Mouse (Mus musculus) urinary bladder, adult 2 months (tissue): ENCODE measurements at regions not wholly inside any gene's neighbourhood (a gene's known extent, or its start where the extent isn't known, plus 50 kb on each side); places are given as distances from the start of the nearest gene placed in this dataset.

ENCODE experiments used
- DNase-seq: peaks from one replicate; pipeline ENCODE4 v3.0.0; 2022; ENCODE audit warnings: low spot score

DNA sequence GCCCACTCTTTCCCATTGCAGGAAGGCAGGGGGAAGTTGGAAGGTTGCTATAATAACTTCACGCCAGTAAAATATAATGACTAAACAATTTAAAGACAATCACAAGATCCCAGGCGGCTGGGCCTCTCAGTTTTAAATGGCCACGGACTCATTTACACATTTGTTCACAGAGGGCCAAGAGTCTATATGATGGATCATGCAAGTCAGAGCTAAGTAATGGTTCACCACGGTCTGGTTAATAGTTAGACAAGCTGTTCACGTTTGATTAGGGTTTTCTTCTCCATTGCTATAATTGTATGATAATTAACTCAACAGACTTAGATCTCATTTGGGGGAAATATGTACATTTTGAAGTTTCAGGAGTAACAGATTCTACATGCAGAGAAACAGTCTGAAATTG lies 170.0 kb downstream of the Ppargc1a start:
- no peak for DNase-seq

DNA sequence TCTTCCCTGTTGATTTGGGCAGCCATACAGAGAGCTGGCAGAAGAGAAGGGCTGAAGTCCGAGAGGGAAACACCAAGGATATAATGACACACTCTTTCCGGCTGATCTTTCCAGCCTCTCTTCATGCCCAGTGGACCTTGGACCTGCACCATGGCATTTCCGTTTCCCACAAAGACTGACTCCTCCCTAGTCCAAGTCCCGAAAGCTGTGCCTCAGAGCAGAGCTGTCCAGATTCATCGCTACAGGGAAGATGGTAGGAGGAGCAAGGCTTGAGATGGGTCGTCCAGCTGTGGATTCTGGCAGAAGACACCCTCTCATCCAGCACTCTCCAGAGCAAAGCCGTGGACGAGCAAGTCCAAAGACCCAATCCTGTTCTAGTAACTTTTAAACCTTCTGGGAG lies 176.2 kb downstream of the Ppargc1a start:
- no peak for DNase-seq

DNA sequence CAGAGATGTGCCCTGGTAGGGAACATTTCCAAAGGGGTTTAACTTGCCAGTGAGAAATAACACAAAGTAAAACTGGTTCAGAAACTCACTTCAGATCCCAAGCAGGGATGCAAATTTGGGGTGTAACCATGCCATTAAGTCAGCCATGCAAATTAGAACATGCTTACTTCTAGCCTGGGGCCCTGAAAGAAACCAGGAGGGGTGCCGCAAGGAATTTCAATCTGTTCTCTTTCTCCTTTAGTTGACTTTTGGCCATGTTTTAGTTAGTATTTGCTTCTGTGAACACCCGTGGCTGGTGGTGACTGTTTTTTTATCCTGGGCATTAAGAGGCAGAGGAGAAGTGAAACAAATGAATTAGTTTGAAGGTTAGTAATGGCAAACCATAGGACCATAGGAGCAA lies 179.8 kb downstream of the Ppargc1a start:
- no peak for DNase-seq

DNA sequence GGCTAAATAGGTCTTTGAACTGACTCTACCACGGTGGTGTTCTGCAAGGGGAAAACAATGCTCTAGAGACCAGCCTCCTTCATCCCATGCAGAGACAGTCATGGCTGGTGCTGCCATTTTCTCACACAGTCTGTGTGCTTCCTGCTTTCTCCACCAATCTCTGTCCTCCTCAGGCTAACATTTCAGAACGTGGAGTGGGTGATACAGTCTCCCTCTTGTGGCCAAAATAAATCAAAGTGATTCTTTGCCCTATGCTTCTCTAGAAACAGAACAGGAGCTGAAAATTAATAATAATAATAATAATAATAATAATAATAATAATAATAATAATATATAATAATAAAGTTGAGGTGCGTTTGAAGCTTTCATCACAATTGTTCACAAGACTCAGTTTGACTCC lies 181.1 kb downstream of the Ppargc1a start:
- no peak for DNase-seq

DNA sequence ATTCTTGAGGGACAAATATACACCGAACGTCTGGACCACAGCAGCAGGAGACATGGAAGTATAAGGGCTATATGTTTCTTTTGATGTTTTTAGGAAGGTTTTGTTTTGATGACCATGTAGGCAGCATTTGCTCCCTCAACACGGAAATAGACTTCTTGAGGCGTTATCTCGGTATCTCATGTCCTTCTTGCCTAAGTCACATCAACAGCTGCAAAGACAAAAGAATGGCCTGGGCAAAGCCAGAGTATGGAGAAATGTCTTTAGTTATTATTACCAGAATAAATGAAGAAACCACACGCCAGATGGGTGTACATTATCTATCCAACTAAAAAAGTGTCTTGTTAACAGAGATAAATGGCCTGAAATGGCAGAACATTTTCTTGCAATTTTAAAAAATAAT lies 183.2 kb downstream of the Ppargc1a start:
- no peak for DNase-seq

DNA sequence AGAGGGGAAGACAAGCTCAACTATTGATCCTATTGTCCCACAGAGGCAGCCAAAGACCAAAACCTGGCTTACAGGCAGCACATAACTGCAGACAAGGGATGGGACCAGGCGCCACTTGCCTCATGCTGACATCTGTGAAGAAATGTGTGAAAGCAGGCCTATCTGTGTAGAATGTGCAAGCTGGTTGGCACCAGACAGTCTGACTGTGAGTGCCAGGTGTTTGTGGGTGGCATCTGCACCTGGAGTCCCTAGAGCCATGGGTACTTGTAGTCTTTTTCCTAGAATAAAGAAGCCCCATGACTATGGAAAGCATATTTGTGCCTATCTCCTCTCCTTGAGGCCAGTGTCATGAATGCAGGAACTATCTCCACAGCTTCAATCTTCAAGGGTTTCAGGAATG lies 208.4 kb downstream of the Ppargc1a start:
- no peak for DNase-seq

DNA sequence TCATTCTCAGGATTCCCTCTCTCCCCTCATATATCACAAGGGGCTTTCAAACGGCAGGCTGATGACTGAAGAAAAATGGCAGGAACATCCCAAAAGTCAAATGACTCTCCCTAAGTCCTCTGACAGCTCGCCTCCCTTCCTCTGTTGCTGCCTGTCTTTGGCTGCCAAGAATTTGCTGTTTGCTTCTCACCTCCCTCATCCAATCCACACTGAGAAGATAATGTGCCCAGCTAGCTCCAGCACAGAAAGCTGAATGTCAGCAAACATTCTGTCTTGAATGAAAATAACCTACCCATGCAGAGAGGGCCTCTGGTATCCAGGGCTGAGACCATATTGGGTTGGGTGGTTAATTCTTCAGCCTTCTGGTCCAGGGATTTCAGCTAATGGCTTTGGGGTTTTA lies 219.3 kb downstream of the Ppargc1a start:
- no peak for DNase-seq

DNA sequence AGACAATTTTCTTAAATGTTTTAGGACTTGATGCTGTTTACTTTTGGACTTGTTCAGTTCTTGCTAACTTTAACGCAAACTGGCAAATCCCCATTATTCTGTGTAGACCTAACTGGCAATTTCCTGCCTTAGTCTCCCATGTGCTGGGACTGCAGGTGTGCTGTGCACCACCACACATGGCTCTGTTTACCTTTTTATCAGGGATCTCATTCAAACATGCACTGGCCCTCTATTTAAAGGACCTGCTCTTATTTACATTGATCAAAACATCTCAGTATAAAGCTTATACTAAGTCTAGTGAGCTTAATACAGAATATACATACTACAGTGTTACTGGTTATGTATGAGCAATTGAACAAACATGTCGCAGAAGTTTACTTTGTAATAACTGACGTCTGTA lies 238.4 kb downstream of the Ppargc1a start:
- DNase-seq, result no peak

DNA sequence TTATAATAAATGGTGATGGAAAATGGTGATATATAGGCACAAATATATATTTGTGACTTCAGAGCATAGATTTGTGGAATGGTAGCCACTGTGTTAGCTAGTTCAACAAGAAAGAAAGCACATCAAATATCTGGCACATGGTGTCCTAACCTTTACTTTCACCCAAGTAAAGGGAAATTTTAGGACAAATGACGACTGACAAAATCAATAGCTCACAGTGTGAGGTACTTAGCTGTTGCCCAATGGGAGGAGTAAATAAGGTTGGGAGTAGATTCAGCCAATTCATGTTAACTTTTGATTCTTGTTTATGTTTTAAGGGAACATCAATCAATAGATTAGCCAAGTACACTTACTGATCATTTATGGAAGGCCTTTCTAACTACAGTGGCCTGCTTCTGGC lies 278.3 kb downstream of the Ppargc1a start:
- no peak for DNase-seq

DNA sequence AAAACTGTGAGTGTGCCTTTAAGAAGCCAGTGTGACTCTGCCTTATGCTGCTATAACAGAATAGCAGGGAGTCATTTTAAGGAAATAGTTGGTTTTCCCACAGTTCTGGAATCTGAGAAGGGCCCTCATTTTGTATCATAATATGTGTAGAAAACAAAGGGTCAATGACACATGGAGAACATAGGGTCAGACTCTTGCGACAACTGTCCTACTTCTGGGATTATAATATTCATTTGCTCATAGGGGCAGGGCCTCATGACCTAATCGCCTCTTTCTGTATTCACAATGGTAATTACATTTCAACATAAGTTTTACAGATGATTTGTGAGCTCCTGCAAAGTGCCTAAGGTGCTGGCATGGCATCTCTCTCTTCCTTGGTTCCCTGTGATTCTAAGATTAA lies 279.3 kb downstream of the Ppargc1a start:
- no peak for DNase-seq

DNA sequence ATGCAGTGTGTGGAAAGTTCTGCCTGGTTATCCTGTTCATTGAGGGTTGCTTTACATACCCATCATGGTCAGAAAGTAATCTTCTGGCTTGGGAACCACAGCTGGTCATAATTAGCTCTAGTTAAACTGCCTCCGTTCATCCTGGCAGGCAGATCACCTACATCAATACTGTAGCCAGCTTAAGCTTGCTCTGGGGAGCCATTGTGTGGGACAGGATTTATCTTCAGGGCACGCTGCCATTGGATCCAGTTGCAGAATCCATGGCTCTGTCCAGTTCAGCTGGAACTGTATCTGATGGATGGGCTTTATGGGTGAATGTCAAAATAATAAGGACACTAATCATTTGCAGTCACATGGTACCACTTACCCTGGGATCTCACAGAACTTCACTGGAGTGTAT lies 326.4 kb downstream of the Ppargc1a start:
- no peak for DNase-seq

DNA sequence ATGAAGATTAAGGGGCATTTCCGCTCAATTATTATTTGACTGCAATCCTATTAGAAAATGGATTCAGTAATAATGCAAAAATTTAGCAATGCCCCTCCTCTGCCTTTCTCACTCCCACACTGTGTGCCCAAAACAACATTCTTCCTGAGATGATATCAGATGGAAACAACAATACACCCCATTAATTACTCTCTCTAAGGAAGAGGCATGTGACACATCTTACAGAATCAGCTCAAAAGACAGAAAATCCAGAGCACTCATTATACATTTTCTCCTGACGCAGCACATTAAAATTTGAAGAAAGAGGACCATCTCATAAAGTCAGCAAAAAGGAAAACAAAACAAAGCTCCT lies 333.5 kb downstream of the Ppargc1a start:
- DNase-seq, result no peak

DNA sequence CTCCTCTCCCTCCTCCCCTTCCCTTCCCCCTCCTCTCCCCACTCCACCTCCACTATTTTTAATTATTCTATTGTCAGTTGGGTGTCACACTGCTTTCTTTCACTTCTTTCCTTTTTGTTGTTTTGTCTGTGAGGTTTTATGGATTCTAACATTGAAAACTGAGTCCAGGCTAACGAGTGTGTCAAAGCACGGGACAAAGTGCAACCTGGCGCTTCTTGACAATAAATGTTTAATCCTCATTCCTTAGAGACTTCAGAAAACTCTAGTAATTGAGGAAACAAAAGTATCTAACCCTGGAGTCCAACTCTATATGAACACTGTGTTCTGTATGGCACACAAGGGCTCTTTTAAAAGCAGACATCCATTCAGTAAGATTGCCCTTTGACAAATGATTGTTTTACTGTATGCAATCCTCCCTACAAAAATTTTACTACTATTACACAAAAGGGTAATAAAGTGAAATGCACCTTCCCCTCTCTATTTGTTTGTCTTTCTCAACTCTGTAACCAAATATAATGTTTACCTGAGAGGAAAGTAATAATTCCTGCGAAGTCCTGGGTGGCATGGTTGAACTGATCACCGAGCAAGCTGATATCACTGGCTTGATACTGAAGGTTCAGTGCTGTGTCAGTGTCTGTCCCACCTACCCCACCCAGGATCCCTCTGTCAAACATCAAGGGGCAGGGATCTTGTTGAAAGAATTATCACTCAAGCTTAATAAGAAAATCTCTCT lies 334.1 kb downstream of the Ppargc1a start:
- DNase-seq, result no peak

DNA sequence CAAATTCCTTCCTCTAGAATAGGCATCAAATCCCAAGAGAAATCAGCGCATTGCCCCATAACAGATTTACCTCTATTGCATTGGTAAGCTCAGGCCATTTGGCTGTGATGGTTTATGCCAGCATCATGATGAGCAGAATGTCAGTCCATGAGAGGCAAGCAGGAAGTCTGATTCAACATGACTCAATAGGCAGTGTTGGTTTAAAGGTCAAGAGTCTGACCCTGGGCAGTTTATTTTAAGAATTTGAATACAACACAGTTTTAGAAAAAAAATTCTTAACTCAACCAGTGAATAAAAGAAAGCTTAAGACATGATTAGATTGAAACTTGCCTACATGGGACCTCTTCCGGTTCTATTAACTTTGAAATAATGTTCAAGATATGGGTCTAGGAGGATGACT lies 337.7 kb downstream of the Ppargc1a start:
- no peak for DNase-seq

DNA sequence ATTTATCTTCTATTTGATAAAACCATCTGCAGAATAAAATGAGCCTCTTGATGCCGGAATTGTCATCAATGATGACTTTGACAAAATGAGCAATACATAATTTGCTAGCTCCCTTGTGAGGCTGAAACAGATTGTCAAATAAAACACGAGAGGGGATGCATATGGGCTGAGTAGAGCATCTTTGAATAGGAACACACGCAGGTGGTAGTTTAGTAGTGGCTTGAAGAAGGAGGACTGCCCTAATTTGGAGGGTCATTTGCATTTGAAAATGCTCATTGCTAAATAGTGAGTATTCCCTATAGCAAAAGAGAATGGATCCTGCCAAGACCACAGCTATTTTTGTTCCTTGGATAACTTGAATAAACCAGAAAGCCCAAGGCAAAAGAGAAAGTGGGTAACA lies 339.5 kb downstream of the Ppargc1a start:
- no peak for DNase-seq

DNA sequence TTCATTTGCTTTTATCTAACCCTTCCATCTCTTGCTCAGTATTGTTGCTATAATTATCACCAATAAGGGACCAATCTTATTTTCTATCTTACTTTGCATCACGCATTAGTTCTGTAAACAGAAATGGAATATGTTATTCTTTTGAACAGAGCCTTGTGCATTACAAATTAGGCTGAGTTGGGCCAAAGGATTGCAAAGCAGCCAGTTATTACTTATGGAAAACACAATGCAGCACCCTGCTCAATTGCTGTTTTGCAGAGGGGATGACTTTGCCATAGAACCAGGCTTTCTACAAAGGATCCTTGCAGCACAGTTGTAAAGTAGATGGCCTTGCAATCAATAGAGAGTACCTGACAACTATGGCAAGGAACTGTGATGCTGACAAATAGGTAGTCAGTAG lies 364.3 kb downstream of the Ppargc1a start:
- DNase-seq, result no peak

DNA sequence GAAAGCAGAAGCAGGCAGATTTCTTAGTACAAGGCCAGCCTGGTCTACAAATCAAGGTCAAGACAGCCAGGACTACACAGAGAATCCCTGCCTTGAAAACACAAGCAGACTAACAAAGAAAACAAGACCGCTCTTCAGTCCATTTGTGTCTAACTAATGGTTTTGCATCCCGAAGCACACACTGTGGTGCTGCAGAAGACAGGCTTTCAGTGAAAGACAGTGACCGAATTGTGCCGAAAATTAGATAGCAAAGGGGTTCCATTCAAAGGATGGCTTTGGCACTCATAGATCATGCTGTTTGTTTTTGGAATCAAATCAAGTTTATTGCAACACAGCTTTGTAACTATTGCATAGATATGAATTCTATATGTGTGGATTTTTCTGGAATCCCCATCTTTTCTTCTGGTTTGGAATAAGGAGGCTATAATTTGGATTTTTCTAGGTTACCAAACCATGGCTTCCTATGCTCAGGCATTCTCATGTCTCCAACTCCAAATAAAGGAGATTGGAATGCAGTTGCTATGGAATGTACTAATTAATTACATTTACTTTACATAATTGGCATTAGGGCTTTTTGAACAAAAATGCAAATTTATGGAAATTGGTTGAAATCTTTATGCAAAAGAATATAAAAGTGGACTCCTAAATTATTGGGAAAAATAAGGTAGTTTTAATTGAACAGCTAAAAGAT lies 364.9 kb downstream of the Ppargc1a start:
- DNase-seq, result no peak

DNA sequence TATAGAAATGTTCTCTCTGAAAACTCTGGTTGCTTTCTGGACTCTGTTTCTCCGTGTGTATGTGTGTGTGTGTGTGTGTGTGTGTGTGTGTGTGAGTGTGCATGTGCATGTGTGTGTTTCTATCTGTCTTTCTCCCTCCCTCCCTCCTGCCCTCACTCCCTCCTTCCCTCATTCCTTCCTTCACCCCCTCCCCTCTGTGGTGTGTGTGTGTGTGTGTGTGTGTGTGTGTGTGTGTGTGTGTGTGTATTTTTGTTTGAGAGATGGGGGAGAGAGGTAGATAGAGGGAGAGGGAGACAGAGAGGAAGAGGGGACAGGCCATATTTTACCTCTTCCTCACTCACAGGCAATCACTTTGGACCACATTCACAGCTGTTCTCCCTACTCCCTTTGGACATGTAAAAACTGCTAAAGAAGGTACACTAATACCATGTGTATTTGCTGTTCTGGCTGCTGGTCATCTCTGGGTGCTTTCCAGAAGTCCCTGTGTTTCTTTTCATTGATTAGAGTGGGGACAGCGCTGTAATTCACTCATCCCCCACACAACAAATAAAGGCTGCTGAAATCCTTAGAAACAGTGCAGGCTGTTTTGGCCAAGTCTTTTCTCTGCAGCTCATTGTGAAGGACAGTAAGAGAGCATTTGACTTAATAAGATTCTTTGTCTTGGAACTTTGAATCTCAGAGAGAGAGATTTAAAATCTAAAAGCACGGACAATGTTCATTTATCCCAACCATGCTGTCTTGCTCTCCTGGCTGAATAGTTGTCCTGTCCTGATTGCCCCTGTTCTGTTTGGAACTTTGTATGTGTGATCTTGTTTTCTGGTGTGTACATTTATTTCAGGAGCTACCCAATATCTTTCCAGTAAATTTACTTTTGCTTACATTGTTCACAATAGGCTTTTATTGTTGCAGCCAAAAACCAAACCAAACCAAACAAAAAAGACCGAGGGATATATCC lies 370.9 kb downstream of the Ppargc1a start:
- DNase-seq, result no peak

DNA sequence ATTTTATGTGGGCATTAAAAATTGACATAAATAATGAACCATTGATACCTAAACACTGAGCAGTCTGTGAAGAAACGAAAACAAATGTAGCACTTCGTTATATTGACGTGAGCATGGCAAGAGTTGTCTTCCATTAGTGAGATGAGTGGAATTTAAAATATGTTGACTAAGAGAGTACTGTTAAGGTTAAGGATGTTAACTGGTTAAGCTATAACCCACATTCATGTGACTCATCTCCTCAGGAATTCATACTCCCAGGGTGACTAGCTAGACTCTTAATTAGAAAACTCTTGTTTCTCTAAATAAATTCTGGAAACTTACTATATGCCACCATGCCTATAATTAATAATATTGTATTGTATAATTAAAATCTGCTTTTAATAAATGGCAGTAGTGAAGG lies 376.9 kb downstream of the Ppargc1a start:
- DNase-seq, result no peak

DNA sequence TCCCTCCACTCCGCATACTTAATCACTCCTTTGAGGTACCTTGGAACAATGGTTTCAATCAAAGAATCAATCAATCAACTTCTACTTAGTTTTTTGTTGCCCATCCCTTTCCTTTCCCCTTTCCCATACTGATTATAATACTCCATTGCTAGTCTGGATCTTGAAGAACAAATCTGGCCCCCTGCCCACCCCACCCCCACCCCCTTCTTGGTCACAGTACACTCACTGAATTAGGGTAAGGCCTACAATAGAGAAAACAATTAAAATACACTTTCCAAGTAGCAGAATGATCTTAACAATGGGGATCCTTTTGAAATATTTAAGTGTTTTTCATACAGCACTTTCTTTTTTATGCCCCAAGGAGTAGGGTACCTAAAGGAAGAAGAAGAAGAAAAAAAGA lies 397.7 kb downstream of the Ppargc1a start:
- no peak for DNase-seq

DNA sequence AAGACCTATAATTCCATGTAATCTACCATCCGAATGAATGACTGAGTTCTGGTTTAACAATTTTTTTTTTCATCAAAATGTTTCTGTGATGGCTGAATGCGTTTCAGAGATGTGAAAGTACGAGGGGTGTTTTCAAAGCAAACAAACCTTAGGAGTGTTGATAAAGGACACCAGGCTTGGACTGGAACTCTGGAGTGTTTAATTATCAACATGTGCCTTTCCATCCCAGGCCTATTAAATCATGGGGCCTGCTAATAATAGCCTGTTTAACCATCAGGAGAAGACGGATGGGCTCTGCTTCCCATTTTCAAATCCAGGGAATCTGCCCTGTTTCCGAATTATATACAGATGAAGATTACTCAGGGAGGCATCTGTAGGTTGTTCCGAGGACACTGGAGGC lies 399.3 kb downstream of the Ppargc1a start:
- DNase-seq, result no peak

DNA sequence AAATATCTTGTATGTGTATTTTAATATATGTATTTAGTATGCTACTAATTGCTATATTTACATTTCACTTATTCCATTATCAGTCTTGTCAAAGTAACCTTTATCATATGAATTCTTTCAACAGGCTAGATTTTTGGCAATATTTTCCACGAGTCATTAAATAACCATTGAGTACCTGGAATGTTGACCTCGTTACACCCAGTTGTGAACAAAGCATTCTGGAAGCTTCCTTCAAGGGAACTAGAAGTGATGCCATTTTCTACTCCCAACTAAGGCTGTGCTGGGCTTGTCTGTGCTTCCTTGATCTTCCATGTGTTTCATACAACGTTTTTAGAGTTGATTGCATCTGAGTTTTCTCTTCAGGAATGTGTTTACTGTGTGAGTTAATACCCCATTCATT lies 410.6 kb downstream of the Ppargc1a start:
- no peak for DNase-seq

DNA sequence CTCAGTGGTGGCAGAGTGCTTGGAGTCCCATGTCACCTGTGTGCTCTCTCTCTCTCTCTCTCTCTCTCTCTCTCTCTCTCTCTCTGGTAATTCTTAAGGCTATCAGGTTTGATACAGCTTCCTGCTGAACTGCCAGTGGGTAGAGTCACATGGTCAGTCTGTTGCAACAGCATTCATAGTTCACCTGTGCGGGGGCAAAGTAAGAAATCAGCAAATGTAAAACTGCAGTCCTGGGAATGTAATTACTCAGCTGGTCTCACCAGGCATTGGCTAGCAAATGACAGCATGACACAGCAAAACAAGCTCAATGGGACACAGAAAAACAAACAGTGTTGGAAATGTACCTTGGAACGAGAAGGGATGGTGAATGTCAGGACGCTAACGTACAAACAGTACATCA lies 422.7 kb downstream of the Ppargc1a start:
- DNase-seq, result no peak
